Mouse (Mus musculus): ENCODE measurements around the gene Scnn1b.

Scnn1b gene

DNA sequence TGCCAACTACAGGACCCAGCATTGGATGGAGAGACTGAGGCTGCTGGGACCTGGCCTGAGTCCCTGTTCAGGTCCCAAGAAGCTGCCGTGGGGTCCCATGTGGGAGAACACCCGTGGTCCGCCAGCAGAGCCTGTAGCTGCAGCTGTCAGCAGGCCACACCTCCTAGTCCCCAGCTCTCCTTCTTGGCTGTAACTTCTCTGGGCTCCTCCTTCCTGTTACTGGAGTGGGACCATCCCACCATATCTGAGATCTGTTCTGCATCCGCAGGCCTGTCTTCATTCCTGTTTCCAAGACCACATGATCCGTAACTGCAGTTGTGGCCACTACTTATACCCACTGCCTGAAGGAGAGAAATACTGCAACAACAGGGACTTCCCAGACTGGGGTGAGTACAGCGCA is 49.1 kb downstream of the Scnn1b start:
- DNase-seq (ENCODE audit: low spot score in 2 of 2), result no peak

DNA sequence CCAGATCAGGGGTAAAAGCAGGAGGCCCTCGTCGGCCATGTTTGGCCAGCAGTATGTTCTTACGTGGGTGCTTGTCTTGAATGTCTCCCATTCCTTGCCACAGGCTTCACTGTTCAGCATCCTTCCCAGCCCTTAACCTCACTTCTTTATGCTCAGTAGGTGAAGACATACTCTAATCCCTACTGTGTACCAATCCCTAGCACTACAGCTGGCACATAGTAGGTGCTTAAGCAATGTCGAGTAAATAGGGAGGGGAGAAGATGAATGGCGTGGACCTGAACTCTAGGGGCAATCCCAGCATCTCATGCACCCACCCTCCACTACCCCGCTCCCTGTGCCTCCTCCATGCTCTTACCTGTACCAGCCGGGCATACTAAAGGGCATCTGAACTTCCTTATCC is 59.5 kb downstream of the Scnn1b start:
- DNase-seq (ENCODE audit: low spot score in 2 of 2), result no peak

DNA sequence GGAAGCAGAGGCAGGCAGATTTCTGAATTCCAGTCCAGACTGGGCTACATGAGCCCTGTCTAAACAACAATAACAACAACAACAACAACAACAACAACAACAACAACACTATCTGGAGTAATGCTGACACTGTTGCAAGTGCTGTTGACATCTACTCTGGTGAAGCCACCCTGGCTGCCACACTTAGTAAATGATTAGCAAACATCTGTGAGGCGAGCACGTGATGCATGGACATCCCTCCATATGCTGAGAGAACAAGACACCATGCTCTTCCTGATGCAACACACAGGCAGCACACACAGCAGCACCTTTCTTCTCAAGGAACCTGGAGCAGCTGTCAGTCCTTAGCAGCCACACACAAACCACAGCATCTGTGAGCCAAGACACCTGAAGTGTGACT is 63.0 kb downstream of the Scnn1b start:
- DNase-seq (ENCODE audit: low spot score in 2 of 2), result no peak

DNA sequence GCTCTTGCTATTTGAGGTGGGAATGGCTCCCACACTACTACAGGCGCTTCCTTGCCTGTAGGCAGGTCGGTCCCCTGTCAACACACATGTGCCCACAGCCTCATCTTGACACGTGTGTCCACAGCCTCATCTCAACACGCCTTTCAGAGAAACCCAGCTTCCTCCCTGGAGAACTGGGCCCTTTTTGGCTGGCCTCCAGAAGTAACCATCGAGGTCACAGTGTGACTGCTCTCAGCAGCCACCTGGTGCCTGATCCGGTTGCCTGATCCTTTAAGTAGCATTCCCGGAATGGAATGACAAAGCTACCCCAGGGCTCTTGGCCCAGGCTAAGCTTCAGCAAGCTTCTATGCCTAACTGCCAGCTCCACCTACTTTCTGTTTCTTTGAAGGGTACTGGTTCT is 66.4 kb downstream of the Scnn1b start:
- DNase-seq (ENCODE audit: low spot score in 2 of 2), result no peak

DNA sequence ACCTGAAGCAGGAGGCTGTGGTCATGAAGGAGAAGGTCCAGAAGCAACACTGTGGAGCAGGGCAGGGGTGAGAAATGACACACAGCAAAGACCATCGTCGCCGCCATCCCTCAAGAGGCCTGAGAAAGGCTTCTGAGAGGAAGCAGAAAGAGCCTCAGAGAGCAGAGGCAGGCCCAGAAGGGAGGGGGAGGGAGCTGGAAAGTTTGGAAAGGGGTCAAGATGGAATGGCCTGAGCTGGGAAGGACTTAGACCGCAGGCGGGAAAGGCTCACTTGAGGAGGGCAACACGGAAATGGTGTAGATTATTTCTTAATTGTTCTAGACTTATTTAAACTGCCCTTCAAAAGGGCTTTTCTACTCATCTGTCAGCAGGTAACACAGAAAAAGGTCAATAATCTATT is 68.8 kb downstream of the Scnn1b start:
- DNase-seq (ENCODE audit: low spot score in 2 of 2), result no peak

DNA sequence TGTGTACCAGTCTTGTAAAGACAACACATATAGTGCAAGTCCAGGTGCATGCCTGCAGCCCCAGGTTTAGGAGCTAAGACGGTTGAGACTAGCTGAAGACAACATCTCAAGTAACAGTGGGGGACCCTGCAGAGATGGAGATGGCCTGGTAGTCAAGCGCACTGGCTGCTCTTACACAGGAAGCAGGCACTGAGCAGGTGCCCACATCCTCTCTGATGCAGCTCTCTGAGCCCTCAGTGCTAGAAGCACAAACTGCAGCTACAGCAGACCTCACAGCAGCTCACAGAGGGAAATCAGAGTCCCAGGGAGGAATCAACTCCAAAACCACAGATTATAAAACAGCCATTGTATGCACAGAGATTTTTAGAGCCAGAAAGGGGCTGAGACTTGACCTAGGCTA is 69.5 kb downstream of the Scnn1b start:
- DNase-seq (ENCODE audit: low spot score in 2 of 2), result no peak

DNA sequence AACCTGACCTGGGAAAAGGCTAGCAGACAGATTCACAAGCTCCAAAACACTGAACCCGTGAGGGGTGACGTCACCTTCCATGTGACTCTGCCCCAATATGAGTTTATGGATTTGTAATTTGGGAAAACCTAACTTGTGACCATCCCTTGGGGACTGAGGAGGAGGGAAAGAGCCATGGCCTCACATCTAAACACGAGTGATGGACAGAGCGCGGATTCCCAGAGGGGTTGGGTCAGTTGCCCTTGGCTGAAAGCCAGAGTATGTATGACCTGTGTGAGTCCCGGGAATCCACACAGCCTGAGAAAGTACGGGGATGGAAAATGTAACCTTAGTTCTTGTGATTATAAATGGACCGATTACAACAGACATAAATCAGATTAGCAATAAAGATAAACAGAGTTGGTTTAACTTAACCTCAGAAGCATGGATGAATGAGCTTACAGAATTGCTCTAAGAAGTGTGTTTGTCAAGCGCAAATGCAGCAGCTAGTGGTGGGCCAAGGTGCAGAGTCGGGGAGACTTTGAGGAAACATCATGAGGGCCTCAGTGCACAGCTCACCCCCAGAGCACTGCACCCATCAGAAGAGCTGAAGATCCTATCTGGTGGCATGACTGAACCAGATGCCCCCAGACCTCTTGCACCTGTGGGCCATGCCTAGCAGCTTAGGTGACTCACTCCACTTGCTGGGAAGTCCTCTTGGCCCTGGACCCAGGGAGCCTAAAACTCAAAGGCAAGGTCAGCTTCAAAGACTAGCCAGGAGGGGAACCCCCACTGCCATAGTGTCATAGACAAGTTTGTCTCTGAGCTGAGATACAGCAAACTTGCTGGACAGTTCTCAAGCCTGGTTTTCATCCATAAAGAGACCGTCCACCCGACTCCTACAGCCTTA is 71.3 kb downstream of the Scnn1b start:
- no peak for DNase-seq (ENCODE audit: low spot score in 2 of 2)

DNA sequence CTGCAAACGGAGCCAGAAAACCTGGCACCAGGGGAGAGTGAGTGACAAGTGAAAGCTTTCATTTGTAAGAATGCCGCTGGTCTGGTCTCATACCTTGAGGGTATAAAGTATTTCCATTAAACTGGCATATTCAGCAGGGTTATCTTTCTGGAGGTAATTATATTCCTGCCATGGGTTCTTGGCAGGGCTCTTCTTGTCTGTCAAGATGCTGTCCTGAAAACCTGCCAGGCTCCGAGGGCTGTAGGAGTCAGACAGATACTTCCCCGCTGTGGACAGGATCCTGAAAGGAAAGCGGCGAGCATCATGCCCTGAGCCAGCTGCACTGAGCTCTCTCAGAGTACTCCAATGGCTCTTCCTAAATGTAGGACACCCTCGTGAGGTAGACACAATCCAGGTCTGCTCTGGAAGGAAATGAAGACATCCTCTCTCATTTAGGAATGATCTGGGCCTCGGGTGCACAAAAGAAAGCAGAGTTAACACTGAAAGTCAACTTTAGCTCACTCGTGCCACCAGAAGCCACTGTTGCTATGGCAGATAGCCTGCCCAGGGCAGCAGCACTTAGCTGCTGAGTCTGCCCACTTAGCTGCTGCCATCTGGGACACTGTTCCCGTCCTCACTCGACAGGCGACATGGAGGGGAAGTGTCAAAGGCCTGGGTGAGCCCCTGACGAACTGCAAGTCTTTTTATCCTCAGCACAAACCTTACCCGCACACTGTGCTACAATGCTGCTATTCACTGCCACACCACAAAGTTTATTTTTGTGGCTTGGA is 72.2 kb downstream of the Scnn1b start:
- peak in 1 of 2 experiments; percentile 12 for DNase-seq (ENCODE audit: low spot score in 2 of 2)

DNA sequence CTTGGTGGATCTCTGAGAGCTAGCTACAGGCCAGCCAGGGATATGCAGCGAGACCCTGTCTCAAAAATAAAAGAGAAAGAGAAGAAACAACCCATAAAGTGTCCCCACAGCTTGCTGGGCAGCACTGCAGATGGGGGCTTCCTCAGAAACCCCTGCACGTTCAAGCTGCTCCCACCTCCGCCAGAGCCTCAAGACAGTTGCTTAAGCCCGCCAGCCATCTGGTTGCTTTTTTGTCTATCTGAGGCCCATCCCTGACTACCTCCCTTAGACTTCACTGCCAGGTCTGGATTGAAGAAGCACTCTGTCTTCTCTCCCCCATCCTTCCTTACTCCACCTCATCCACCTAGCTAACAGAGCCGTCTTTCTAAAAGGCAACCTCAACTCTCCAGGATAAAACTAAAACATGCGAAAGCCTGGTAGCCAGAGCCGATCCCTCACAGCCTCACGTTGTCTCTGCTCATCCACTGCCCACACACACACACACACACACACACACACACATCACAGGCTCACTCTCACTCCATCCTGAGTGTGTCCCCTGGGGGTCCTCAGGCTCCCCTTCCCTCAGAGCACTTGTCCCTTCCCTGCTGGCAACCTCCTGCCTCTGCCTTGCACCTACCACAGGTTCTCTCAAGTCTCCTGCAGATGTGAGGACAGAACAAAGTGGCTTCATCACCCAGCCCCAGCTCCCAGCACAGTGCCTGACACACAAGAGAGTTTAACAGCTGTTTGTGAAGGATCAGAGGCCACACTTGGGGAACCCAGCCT is 73.5 kb downstream of the Scnn1b start:
- peak in 1 of 2 experiments; percentile 8 for DNase-seq (ENCODE audit: low spot score in 2 of 2)

DNA sequence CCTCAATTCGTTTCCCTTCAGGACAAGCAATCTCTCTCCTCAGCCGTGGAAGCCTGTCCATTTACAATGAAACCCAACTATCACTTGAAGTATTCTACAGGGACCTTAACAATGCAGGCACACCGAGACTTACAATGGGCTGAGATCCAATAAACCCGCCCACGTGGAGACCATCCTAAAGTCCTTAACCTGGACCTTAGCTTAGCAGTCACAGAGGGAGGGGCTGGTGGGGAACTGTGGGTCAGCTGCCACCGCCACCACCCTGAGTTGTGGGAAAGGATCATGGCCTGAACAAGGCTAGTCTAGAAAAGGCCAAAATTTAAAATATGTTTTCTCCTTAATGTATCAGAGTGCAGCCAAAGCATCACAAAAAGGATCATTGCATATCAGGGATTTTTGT is 74.4 kb downstream of the Scnn1b start:
- no peak for DNase-seq (ENCODE audit: low spot score in 2 of 2)

DNA sequence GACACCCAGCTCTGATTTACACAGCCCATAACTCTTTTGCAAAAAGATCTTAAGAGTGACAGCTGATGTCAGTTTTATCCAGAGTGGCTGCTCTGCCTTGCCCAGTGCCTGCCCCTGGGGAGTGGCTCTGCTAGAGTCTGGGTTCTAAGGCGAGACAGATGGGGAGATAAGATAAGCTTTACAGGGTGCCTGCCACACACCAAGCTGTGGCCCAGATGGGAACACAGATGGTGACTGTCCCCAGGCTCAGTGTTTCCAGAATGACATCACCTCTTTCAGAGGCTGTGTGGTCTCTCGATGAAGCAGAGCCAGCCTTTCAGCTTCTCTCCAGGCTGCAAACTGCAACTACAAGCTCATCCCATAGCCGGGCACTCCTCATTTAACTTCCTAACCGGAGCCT is 74.9 kb downstream of the Scnn1b start:
- peak; percentile 75 to 85 for DNase-seq (ENCODE audit: low spot score in 2 of 2)

DNA sequence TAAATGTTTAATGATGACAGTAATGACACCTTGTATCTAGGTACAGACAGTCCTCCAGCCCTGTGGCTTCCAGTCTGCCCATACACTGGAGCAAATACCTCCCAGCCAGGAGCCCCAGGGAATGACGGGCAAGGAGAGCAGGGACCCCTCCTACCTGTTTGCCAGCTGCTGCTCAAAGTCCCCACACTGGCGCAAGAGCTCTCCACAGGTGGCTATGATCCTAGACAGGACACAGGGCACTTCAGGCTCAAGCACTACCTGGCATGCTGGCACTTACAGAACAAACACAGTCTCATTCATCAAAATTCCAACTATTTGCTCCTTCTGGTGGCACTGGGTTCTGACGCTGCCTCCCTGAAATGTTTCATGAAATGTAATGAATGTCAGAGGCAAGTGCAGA is 76.2 kb downstream of the Scnn1b start:
- no peak for DNase-seq (ENCODE audit: low spot score in 2 of 2)

DNA sequence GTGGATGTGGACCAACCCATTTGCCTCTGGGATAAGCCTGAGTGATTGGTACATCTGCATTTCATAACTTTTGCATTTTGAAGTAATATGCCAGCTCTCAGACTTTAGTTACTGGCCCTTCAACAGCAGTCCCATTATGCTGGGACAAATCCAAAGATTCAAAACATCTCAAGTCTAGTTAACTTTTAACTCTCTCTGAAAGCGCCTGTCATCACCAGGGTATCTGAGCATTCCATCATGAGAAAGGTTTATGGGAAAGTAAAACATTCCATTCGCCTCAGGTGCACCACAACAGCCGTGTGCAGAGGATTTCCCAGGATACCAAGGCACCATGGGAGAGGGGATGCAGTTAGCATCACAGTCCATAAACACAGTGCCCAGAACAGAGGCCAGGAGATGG is 76.8 kb downstream of the Scnn1b start:
- no peak for DNase-seq (ENCODE audit: low spot score in 2 of 2)

DNA sequence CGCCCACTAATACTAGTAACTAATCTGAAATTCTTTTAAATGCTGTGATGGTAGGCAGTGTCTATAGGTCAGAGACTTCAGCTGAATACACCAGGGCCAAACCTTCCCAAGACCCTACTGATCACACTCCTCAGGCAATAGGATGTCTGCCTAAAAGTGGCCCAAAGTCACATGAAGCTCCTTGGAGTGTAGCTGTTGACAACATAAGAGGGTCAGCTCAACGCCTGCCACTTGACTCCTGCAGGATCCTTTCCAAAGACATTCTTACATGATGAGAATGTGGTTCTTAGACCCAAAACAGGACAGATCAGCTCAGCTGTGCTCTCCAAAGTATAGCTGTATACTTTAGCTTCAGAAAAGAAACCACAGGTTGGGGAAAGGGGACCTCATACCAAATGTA is 77.5 kb downstream of the Scnn1b start:
- no peak for DNase-seq (ENCODE audit: low spot score in 2 of 2)

DNA sequence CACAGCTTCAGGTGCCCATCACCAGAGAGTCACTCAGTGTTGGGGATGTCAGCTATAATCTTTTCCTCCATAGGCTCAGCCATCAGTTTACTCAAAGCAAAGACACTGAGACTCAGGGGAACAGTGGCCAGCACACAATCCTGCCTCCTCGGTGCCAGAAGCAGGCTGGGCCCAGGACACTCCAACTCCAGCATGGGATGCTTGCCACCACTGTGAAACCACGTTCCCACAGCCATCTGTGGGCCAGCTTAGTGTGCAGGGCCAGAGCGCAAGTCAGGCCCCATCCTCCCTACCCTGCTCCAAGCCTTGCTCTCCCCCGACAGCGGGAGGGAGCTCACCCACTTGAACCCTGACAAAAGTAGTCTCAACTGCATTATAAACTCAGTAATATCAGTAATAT is 81.4 kb downstream of the Scnn1b start:
- DNase-seq (ENCODE audit: low spot score in 2 of 2), result no peak

DNA sequence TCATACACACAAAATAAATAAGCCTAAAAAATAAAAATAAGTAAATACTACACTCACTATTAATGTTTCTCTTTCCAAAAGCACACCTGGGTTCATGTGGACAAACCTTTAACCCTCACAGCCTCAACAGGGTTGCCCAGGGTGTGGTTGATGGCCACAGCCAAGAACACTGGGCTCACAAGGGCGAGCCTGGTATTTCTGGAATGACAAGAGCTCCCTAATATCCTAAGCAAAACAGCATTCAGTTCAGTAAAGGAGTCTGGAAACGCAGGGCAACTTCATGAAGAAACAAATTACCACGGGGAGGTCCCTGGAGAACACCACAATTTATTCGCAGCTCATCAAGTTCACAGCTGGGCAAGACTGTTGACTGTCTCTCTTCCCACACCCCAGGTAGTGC is 82.7 kb downstream of the Scnn1b start:
- no peak for DNase-seq (ENCODE audit: low spot score in 2 of 2)

DNA sequence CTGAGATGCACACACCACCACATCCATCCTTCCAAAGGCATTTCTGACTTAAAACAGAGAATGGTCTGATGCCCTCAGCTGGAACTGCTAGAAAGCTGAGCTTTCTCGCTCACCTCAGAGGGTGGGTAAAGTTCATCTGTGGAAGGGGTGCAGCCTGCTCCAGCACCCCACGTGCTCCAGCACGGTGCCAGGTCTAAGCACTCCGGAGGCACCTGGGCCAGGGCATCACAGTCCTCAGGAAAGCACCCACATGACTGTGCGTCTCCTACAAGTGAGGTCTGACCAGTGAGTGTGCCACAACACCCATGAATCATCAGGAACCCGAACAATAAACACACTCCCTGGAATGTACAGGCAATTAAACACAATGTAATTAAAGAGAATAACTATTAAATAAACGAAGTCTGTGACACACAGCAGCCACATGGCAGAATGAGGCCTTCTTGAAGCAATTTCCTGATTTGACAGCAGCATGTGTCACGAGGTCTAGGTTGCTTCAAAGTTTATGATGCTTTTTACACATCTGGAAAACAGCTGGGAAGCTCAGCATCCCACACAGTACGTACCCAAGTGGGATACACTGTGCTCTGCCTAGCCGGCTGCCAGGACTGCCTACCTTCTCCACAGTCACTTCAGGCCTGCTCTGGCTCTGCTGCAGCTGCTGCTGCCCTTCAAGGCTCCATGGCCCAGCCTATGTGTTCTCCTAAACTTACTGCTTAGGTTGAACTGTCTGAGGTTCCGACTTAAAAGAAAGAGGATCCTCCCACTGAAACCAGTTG is 90.2 kb downstream of the Scnn1b start:
- no peak for DNase-seq (ENCODE audit: low spot score in 2 of 2)

DNA sequence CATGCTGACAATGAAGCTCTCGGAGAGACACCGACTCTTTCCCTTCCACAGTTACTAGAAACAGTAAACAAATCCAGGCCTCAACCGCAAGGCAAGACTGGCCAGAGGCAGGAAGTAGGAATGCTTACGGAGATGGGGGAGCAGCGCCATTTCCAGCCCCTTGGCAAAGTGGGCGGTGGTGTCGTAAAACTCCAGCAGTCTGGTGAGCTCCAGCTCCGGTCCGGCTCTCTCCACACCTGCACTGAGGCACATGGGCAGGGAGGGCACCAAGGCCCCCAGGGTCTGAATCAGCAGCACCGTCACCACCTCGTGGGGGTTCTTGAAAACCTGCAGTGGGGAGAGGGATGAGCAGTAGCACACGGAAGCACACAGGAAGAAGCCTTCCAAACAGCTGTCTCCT is 91.0 kb downstream of the Scnn1b start:
- no peak for DNase-seq (ENCODE audit: low spot score in 2 of 2)

DNA sequence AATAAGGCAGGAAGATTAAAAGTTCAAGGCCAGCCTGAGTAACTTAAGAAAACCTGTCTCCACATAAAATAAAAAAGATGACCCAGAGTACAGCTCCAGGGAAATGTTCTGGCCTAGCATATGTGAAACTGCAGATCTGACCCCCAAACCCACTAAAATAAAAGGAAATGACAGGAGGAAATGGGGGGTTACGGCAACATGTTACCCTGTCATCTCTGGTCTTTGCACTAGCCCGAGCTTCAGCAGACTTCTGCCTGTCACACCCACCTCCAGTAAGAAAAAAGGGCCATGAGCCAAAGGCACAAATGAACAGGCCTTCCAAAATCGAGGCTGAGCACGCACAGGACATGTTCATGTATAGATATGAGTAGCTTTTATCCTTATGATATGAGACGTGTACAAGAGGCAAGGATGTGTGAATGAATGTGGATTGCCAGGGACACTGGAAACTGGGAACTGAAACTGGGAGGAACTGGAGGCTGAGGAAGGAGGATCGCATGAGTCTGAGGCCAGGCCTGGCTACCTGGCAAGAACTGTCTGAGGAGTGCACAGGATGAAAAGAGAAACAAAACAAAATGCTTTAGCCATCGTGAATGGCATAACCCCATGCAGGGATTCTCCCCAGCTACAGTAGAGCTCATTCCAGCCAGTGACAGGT is 97.2 kb downstream of the Scnn1b start:
- no peak for DNase-seq (ENCODE audit: low spot score in 2 of 2)

DNA sequence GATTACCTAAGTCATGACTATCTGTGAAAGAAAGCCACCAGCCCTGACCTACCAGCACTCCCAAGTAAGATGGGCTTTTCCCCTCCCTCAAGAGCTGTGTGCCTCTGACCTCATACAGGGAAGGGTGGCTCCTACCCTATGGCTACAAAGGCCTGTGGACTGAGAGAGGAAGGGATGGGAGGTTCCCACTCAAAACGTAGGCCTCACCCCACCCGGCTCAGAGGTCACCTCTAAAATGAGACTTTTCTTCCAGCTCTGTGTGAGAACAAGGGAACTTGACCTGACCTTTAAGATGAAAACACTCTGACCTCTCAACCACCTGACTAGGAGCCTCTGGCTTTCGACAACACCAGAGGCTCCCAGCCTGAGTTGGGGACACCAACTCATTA is 97.7 kb downstream of the Scnn1b start:
- no peak for DNase-seq (ENCODE audit: low spot score in 2 of 2)

DNA sequence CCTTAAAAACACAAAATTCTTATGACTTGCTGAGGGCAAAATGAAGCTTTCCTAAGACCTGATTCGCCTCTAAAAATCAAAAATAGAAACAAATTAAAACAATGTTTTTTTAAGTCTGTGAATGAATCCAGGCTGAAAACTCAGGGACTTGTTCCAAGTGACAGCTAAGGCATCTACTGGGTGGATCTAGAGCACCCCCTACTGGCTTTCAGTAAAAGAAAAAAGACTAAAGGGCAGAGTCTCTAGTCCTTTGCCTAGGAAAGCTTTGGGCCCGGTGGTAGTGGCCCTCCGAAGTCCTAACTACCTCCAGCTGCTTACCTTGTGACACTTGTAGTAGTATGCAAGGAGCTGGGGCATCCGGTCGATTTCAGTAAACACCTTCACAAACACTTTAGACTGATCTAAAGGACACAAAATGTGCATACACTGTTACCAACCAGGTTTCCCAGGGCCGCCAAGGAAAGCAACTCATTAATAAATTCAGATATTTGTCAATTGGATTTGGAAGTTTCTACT is 99.1 kb downstream of the Scnn1b start:
- DNase-seq (ENCODE audit: low spot score in 2 of 2), result peak; percentile 18 to 71
